Mouse (Mus musculus): ENCODE measurements around the gene Fbxl8. TPM values are rescaled to one million over a fixed set of nuclear protein-coding genes. Genes with fewer than 3 reads are reported as not detected.

The Fbxl8 gene
- total and polyA plus RNA-seq, 3 experiments: 5.2 to 10.5 (median 5.9) TPM

- Histone ChIP-seq H3K36me3 (replicated peaks in 1 of 2; ENCODE audit: control insufficient read depth in 1 of 2, insufficient read depth in 1 of 2, low read length in 1 of 2) (peaks cover 29 to 70% of the 10 kb centered on the region in 2 experiments), H3K4me1 (ENCODE audit: control insufficient read depth in 1 of 2, insufficient read depth in 2 of 2) (peaks cover 0 to 15% of the 10 kb centered on the region in 2 experiments; a peak in 2 of 4 replicates), H3K27ac (ENCODE audit: insufficient read depth, low read depth) (no peak overlapping the region), H3K4me2 (ENCODE audit: insufficient read depth, low read depth, poor library complexity, severe bottlenecking) (no peak overlapping the region), H3K4me3 (replicated peaks in 1 of 3; ENCODE audit: low read depth in 2 of 3, low read length in 2 of 3, poor library complexity in 1 of 3) (no peak overlapping the region), H3K9ac (ENCODE audit: insufficient read depth, low read depth) (no peak overlapping the region), H3K79me2 (replicated peaks; ENCODE audit: control insufficient read depth, extremely low read depth, insufficient read depth, poor library complexity, severe bottlenecking) (no peaks in the 10 kb centered on the region), H3K27me3 (replicated peaks) (no peaks in the 10 kb centered on the region), H3K9me3 (replicated peaks; ENCODE audit: low read length) (no peaks in the 10 kb centered on the region)
- no peak for DNase-seq (ENCODE audit: extremely low read depth)
- TF ChIP-seq GABPA (IDR thresholded peaks at IDR 0.05; ENCODE audit: insufficient replicate concordance, low read depth, low read length): no peak
- no peak for TF ChIP-seq NRF1 (IDR thresholded peaks at IDR 0.05; ENCODE audit: low read depth, low read length)
- no peak for TF ChIP-seq RAD21 (IDR thresholded peaks at IDR 0.05; ENCODE audit: low read depth, low read length)
- no peak for TF ChIP-seq E2F4 (IDR thresholded peaks at IDR 0.05; ENCODE audit: insufficient replicate concordance, low read depth, low read length)
- TF ChIP-seq SIN3A (IDR thresholded peaks at IDR 0.05; ENCODE audit: low read length): no peak
- TF ChIP-seq MAFK (IDR thresholded peaks at IDR 0.05; ENCODE audit: insufficient replicate concordance, low read length): no peak
- TF ChIP-seq JUND (conservative IDR thresholded peaks at IDR 0.05; ENCODE audit: low read depth, low read length): no peak
- TF ChIP-seq KAT2A (IDR thresholded peaks at IDR 0.05; ENCODE audit: insufficient replicate concordance, low read length): no peak
- no peak for TF ChIP-seq PAX5 (IDR thresholded peaks at IDR 0.05; ENCODE audit: low read length)
- no peak for TF ChIP-seq USF2 (conservative IDR thresholded peaks at IDR 0.05; ENCODE audit: low read depth, low read length)
- no peak for TF ChIP-seq MAX (IDR thresholded peaks at IDR 0.05; ENCODE audit: low read length)
- TF ChIP-seq NELFE (IDR thresholded peaks at IDR 0.05; ENCODE audit: low read depth, low read length): no peak
- no peak for TF ChIP-seq IRF4 (IDR thresholded peaks at IDR 0.05; ENCODE audit: low read depth, low read length)
- TF ChIP-seq TBP (conservative IDR thresholded peaks at IDR 0.05; ENCODE audit: low read depth, low read length): no peak
- no peak for TF ChIP-seq EP300 (IDR thresholded peaks at IDR 0.05; ENCODE audit: low read length)
- TF ChIP-seq TCF12 (IDR thresholded peaks at IDR 0.05; ENCODE audit: low read depth, low read length): no peak
- TF ChIP-seq HCFC1 (IDR thresholded peaks at IDR 0.05; ENCODE audit: low read depth, low read length): no peak
- TF ChIP-seq USF1 (IDR thresholded peaks at IDR 0.05; ENCODE audit: low read depth, low read length): no peak
- in situ Hi-C loops (cut with MboI; ENCODE audit: low pct_ligation_motif_present, low pct_unique_long_range_greater_than_20kb, low sequenced_read_pairs): no loop called here
- dilution Hi-C loops (cut with MboI; ENCODE audit: extremely low pct_ligation_motif_present, extremely low pct_unique_long_range_greater_than_20kb, low sequenced_read_pairs): no loop called here
Observed at GRCm38 (mm10) chr8:105235206-105235605, 29.2 kb upstream of the Fbxl8 start.

- Histone ChIP-seq H3K4me3 (replicated peaks in 1 of 3; ENCODE audit: low read depth in 2 of 3, low read length in 2 of 3, poor library complexity in 1 of 3) (no peak overlapping the region), H3K4me1 (ENCODE audit: control insufficient read depth in 1 of 2, insufficient read depth in 2 of 2) (peaks cover 0 to 3% of the 10 kb centered on the region in 2 experiments; a peak in 1 of 4 replicates), H3K4me2 (ENCODE audit: insufficient read depth, low read depth, poor library complexity, severe bottlenecking) (no peak overlapping the region), H3K9me3 (replicated peaks; ENCODE audit: low read length) (no peaks in the 10 kb centered on the region), H3K36me3 (replicated peaks in 1 of 2; ENCODE audit: control insufficient read depth in 1 of 2, insufficient read depth in 1 of 2, low read length in 1 of 2) (peaks cover 47 to 81% of the 10 kb centered on the region in 2 experiments), H3K27me3 (replicated peaks) (no peaks in the 10 kb centered on the region), H3K27ac (ENCODE audit: insufficient read depth, low read depth) (no peak overlapping the region), H3K9ac (ENCODE audit: insufficient read depth, low read depth) (no peak overlapping the region), H3K79me2 (replicated peaks; ENCODE audit: control insufficient read depth, extremely low read depth, insufficient read depth, poor library complexity, severe bottlenecking) (no peaks in the 10 kb centered on the region)
- dilution Hi-C loops (cut with MboI; ENCODE audit: extremely low pct_ligation_motif_present, extremely low pct_unique_long_range_greater_than_20kb, low sequenced_read_pairs) (no loop called here), in situ Hi-C loops (cut with MboI; ENCODE audit: low pct_ligation_motif_present, low pct_unique_long_range_greater_than_20kb, low sequenced_read_pairs) (no loop called here)
- TF ChIP-seq MAZ (IDR thresholded peaks at IDR 0.05; ENCODE audit: low read depth, low read length): no peak
- no peak for TF ChIP-seq E2F4 (IDR thresholded peaks at IDR 0.05; ENCODE audit: insufficient replicate concordance, low read depth, low read length)
- TF ChIP-seq MAFK (IDR thresholded peaks at IDR 0.05; ENCODE audit: insufficient replicate concordance, low read length): no peak
- no peak for TF ChIP-seq USF2 (conservative IDR thresholded peaks at IDR 0.05; ENCODE audit: low read depth, low read length)
- no peak for TF ChIP-seq HCFC1 (IDR thresholded peaks at IDR 0.05; ENCODE audit: low read depth, low read length)
- TF ChIP-seq ETS1 (conservative IDR thresholded peaks at IDR 0.05; ENCODE audit: low read depth, low read length): no peak
- TF ChIP-seq GABPA (IDR thresholded peaks at IDR 0.05; ENCODE audit: insufficient replicate concordance, low read depth, low read length): no peak
- no peak for TF ChIP-seq UBTF (IDR thresholded peaks at IDR 0.05; ENCODE audit: low read depth, low read length)
- TF ChIP-seq NRF1 (IDR thresholded peaks at IDR 0.05; ENCODE audit: low read depth, low read length): no peak
- no peak for TF ChIP-seq SIN3A (IDR thresholded peaks at IDR 0.05; ENCODE audit: low read length)
- TF ChIP-seq ELF1 (IDR thresholded peaks at IDR 0.05; ENCODE audit: low read depth, low read length): no peak
- TF ChIP-seq ZKSCAN1 (IDR thresholded peaks at IDR 0.05; ENCODE audit: borderline replicate concordance, low read depth, low read length): no peak
- DNase-seq (ENCODE audit: extremely low read depth): no peak
Observed at GRCm38 (mm10) chr8:105237442-105238142, 26.9 kb upstream of the Fbxl8 start.

Data from CH12.LX (cell line).